Mouse (Mus musculus) G1E (cell line): Measurements from ENCODE around the gene Sema3b.

Experiments used
- CTCF ChIP-seq: IDR thresholded peaks from 2 replicates; pipeline ENCODE4 v1.5.1; 2012; ENCODE audit warnings: low read depth, low read length, inconsistent platforms, mixed read lengths
- TAL1 ChIP-seq: conservative IDR thresholded peaks from 2 replicates; pipeline ENCODE4 v1.6.1; 2012; ENCODE audit warnings: low read depth, low read length, inconsistent platforms, mixed read lengths

DNA sequence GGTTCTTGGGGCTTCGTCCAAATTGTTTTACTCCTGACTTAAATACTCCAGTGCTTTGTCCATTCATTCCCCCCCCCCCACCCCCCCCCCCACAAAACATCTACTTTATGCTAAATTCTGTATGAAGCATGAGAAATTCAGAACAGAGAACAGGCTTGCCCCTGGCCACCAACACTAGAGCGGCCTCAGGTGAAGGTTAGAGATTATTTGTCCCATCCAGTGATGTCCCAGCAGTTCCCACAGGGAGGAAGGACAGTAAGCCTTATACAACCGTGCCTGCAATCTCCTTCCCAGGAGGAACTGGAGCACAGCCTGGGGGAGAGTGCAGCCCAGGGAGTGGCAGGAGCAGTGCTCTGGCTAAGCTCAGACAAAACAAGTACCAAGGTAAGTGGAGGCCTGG, 30.4 kb downstream of the Sema3b start, which contains the start of gene Naa80:
- no peak for TF ChIP-seq TAL1
- no peak for TF ChIP-seq CTCF
